Mouse (Mus musculus): Measurements from ENCODE around the gene D930007J09Rik. TPM values are rescaled to one million over a fixed set of nuclear protein-coding genes. Genes with fewer than 3 reads are reported as not detected.

Gene D930007J09Rik
- not detected in 2 replicates for total RNA-seq (2014; rRNA removed)
- 0.60 TPM in 1 of 2 replicates, not detected in the other for polyA plus RNA-seq (2012; rRNA removed)

- under 1% methylated on average over 92 of the region's 95 CpGs for WGBS
- H3K9ac ChIP-seq (ENCODE audit: low read depth, low read length): peak within 1 kb of the TSS; percentile 88
- no peaks in the 10 kb centered on the region for H3K27me3 ChIP-seq (ENCODE audit: control insufficient read depth, insufficient read depth, low read length)
- no peak for TF ChIP-seq CTCF (IDR thresholded peaks at IDR 0.05; ENCODE audit: low read depth, low read length)
- no peak for TF ChIP-seq POLR2A (IDR thresholded peaks at IDR 0.05; ENCODE audit: extremely low read depth, insufficient read depth, low read length)
- H3K36me3 ChIP-seq (ENCODE audit: control insufficient read depth, insufficient read depth, low read length): peaks cover 9% of the 10 kb centered on the region
- H3K27ac ChIP-seq (replicated peaks; ENCODE audit: insufficient read depth, low read depth, low read length): peak within 1 kb of the TSS; percentile 74
- peaks cover 7% of the 10 kb centered on the region; the same call in 1 of the 2 replicates for H3K4me1 ChIP-seq (ENCODE audit: control insufficient read depth, insufficient read depth, low read length)
- H3K4me3 ChIP-seq (ENCODE audit: insufficient read depth, low read depth, low read length): peak within 1 kb of the TSS; percentile 76
- peaks cover 17% of the 10 kb centered on the region for H3K79me2 ChIP-seq (ENCODE audit: control insufficient read depth, insufficient read depth, low read length)
- no peak for DNase-seq (ENCODE audit: extremely low read depth, low read depth, low spot score)
Observed at GRCm38 (mm10) chr13:32802259-32803081, at the start of gene D930007J09Rik. TSS of gene D930007J09Rik (minus strand) at chr13:32802849.

- 13% methylated on average over 7 of the region's 7 CpGs for WGBS
- Histone ChIP-seq H3K79me2 (ENCODE audit: control insufficient read depth, insufficient read depth, low read length) (no peaks in the 10 kb centered on the region), H3K9ac (ENCODE audit: low read depth, low read length) (no peak overlapping the region), H3K36me3 (ENCODE audit: control insufficient read depth, insufficient read depth, low read length) (no peaks in the 10 kb centered on the region), H3K4me1 (ENCODE audit: control insufficient read depth, insufficient read depth, low read length) (peaks cover 5% of the 10 kb centered on the region), H3K27ac (replicated peaks; ENCODE audit: insufficient read depth, low read depth, low read length) (no peak overlapping the region), H3K27me3 (ENCODE audit: control insufficient read depth, insufficient read depth, low read length) (no peaks in the 10 kb centered on the region), H3K4me3 (ENCODE audit: insufficient read depth, low read depth, low read length) (no peak overlapping the region)
- peak; percentile 66 for TF ChIP-seq CTCF (IDR thresholded peaks at IDR 0.05; ENCODE audit: low read depth, low read length)
- TF ChIP-seq POLR2A (IDR thresholded peaks at IDR 0.05; ENCODE audit: extremely low read depth, insufficient read depth, low read length): no peak
- DNase-seq (ENCODE audit: extremely low read depth, low read depth, low spot score): peak; percentile 52
Observed at GRCm38 (mm10) chr13:32851967-32852366, 49.3 kb upstream of the D930007J09Rik start.

DNA sequence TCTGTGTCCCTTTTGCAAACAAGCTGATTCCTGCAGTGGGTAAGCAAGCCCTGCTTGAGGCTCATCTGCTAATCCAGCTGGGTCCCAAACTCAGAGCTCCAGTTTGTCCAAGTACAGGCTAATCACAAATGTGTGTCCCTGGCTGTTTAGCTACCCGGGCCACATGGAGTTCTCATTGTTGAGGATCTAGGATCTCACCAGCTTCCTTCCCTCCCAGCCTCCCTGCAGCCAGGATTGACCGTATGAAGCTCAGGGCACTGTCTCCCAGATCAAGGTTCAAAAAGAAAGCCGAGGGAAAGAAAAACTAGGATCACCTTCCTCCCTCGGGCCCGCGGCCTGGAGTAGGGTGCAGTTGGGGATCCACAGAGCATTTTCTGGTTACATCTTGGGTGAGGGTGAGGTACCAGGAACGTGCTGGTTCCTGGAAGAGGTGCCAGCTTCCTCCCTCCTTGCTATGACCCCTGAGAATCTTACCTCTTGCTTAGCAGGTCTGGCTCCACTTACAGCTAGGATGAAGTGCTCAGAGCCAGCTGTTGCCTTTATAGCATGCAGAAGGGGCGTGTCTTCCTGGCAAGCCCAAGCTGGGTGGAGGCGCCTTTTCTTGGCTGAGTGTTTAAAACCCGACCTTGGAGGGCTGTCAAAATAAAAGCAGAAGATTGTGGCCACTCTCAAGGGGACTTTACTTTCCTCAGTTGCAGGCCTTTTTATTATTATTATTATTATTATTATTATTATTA, 48.2 kb upstream of the D930007J09Rik start, which contains the start of gene Serpinb1a:
Gene Serpinb1a (minus strand): TSS at position 518 of the 737 bp plus-strand sequence.
- no peak within 1 kb of the TSS for H3K27ac ChIP-seq (replicated peaks; ENCODE audit: insufficient read depth, low read depth, low read length)
- peak; percentile 63 for DNase-seq (ENCODE audit: extremely low read depth, low read depth, low spot score)
- peaks cover 5% of the 10 kb centered on the region for H3K4me1 ChIP-seq (ENCODE audit: control insufficient read depth, insufficient read depth, low read length)
- no peak for TF ChIP-seq POLR2A (IDR thresholded peaks at IDR 0.05; ENCODE audit: extremely low read depth, insufficient read depth, low read length)
- TF ChIP-seq CTCF (IDR thresholded peaks at IDR 0.05; ENCODE audit: low read depth, low read length): no peak
- no peaks in the 10 kb centered on the region for H3K79me2 ChIP-seq (ENCODE audit: control insufficient read depth, insufficient read depth, low read length)
- H3K36me3 ChIP-seq (ENCODE audit: control insufficient read depth, insufficient read depth, low read length): no peaks in the 10 kb centered on the region
- 62% methylated on average over 10 of the region's 10 CpGs for WGBS
- H3K27me3 ChIP-seq (ENCODE audit: control insufficient read depth, insufficient read depth, low read length): no peaks in the 10 kb centered on the region
- no peak within 1 kb of the TSS for H3K9ac ChIP-seq (ENCODE audit: low read depth, low read length)
- H3K4me3 ChIP-seq (ENCODE audit: insufficient read depth, low read depth, low read length): no peak within 1 kb of the TSS

DNA sequence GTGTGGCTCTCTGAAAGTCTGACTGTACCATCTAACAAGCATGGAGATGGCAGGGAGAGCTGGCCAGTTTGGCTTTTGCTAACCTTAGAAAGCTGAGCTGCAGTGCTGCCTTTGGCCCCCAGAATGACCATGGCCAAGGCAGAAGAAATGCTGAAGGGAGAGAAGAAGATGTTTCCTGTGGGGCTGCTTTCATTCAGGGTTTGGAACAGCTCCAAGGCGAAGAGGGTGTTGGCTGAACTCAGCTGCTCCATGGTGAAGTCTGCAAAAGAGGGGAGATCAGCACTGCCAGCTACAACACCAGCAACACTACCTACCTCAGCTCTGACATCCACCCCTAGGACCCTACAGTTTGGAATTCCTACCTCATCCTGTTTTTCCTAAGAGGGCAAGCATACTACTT, 47.5 kb upstream of the D930007J09Rik start:
- TF ChIP-seq CTCF (IDR thresholded peaks at IDR 0.05; ENCODE audit: low read depth, low read length): no peak
- TF ChIP-seq POLR2A (IDR thresholded peaks at IDR 0.05; ENCODE audit: extremely low read depth, insufficient read depth, low read length): no peak
- no peak overlapping the region for H3K27ac ChIP-seq (replicated peaks; ENCODE audit: insufficient read depth, low read depth, low read length)
- H3K27me3 ChIP-seq (ENCODE audit: control insufficient read depth, insufficient read depth, low read length): no peaks in the 10 kb centered on the region
- H3K9ac ChIP-seq (ENCODE audit: low read depth, low read length): no peak overlapping the region
- WGBS: 94% methylated on average over 1 of the region's 1 CpGs
- no peaks in the 10 kb centered on the region for H3K36me3 ChIP-seq (ENCODE audit: control insufficient read depth, insufficient read depth, low read length)
- H3K79me2 ChIP-seq (ENCODE audit: control insufficient read depth, insufficient read depth, low read length): no peaks in the 10 kb centered on the region
- peaks cover 5% of the 10 kb centered on the region for H3K4me1 ChIP-seq (ENCODE audit: control insufficient read depth, insufficient read depth, low read length)
- no peak for DNase-seq (ENCODE audit: extremely low read depth, low read depth, low spot score)
- no peak overlapping the region for H3K4me3 ChIP-seq (ENCODE audit: insufficient read depth, low read depth, low read length)

- peaks cover 5% of the 10 kb centered on the region for H3K4me1 ChIP-seq (ENCODE audit: control insufficient read depth, insufficient read depth, low read length)
- H3K79me2 ChIP-seq (ENCODE audit: control insufficient read depth, insufficient read depth, low read length): no peaks in the 10 kb centered on the region
- DNase-seq (ENCODE audit: extremely low read depth, low read depth, low spot score): no peak
- no peak overlapping the region for H3K4me3 ChIP-seq (ENCODE audit: insufficient read depth, low read depth, low read length)
- no peaks in the 10 kb centered on the region for H3K27me3 ChIP-seq (ENCODE audit: control insufficient read depth, insufficient read depth, low read length)
- H3K9ac ChIP-seq (ENCODE audit: low read depth, low read length): no peak overlapping the region
- no peaks in the 10 kb centered on the region for H3K36me3 ChIP-seq (ENCODE audit: control insufficient read depth, insufficient read depth, low read length)
- H3K27ac ChIP-seq (replicated peaks; ENCODE audit: insufficient read depth, low read depth, low read length): peak overlapping the region; percentile 1; the same call in 1 of the 2 replicates
- TF ChIP-seq CTCF (IDR thresholded peaks at IDR 0.05; ENCODE audit: low read depth, low read length) (no peak), POLR2A (IDR thresholded peaks at IDR 0.05; ENCODE audit: extremely low read depth, insufficient read depth, low read length) (no peak)
Observed at GRCm38 (mm10) chr13:32849531-32850123, 47.0 kb upstream of the D930007J09Rik start.
